Mouse (Mus musculus): Measurements from ENCODE around the gene Arhgef18. TPM values are rescaled to one million over a fixed set of nuclear protein-coding genes. Genes with fewer than 3 reads are reported as not detected.

Gene Arhgef18
- polyA plus RNA-seq, 1 experiment from 2014 or later: 7.8 TPM

GRCm38 (mm10) chr8:3449226-3449625 lies 56.4 kb downstream of the Arhgef18 start:
- no peaks in the 10 kb centered on the region for H3K4me1 ChIP-seq (ENCODE audit: insufficient read depth)
- no peak overlapping the region for H3K4me3 ChIP-seq (ENCODE audit: low read depth, low read length)
- WGBS: 85% methylated on average over 2 of the region's 2 CpGs
- no peak overlapping the region for H3K27ac ChIP-seq (ENCODE audit: low read depth)
- no peak overlapping the region for H3K4me2 ChIP-seq
- H3K27me3 ChIP-seq (ENCODE audit: insufficient read depth, low read length): no peaks in the 10 kb centered on the region
- H3K9ac ChIP-seq: no peak overlapping the region
- DNase-seq: no peak
- peaks cover 71% of the 10 kb centered on the region for H3K36me3 ChIP-seq (ENCODE audit: insufficient read depth)
- no peak for ATAC-seq (ENCODE audit: insufficient read depth)
- TF ChIP-seq CTCF (IDR thresholded peaks at IDR 0.05; ENCODE audit: low read depth): no peak
- H3K9me3 ChIP-seq (ENCODE audit: low read depth, low read length): no peaks in the 10 kb centered on the region

- no peak overlapping the region for H3K27ac ChIP-seq (ENCODE audit: low read depth)
- H3K4me2 ChIP-seq: no peak overlapping the region
- H3K4me1 ChIP-seq (ENCODE audit: insufficient read depth): no peaks in the 10 kb centered on the region
- ATAC-seq (ENCODE audit: insufficient read depth): 0 out of 2 replicates have a peak, but pooled peaks have one; percentile 29
- peak; percentile 90 for TF ChIP-seq CTCF (IDR thresholded peaks at IDR 0.05; ENCODE audit: low read depth)
- H3K9ac ChIP-seq: no peak overlapping the region
- DNase-seq: peak; percentile 74
- no peaks in the 10 kb centered on the region for H3K9me3 ChIP-seq (ENCODE audit: low read depth, low read length)
- 34% methylated on average over 5 of the region's 5 CpGs for WGBS
- H3K27me3 ChIP-seq (ENCODE audit: insufficient read depth, low read length): no peaks in the 10 kb centered on the region
- no peak overlapping the region for H3K4me3 ChIP-seq (ENCODE audit: low read depth, low read length)
- peaks cover 82% of the 10 kb centered on the region for H3K36me3 ChIP-seq (ENCODE audit: insufficient read depth)
Observed at GRCm38 (mm10) chr8:3450670-3451069, 57.9 kb downstream of the Arhgef18 start.

GRCm38 (mm10) chr8:3451992-3452391 lies 59.2 kb downstream of the Arhgef18 start:
- no peak for ATAC-seq (ENCODE audit: insufficient read depth)
- WGBS: 97% methylated on average over 25 of the region's 25 CpGs

GRCm38 (mm10) chr8:3463248-3463647 lies 70.4 kb downstream of the Arhgef18 start:
- Histone ChIP-seq H3K4me1 (ENCODE audit: insufficient read depth) (peaks cover 4% of the 10 kb centered on the region), H3K9me3 (ENCODE audit: low read depth, low read length) (no peaks in the 10 kb centered on the region), H3K4me2 (no peak overlapping the region), H3K36me3 (ENCODE audit: insufficient read depth) (peaks cover 13% of the 10 kb centered on the region), H3K27me3 (ENCODE audit: insufficient read depth, low read length) (no peaks in the 10 kb centered on the region), H3K27ac (ENCODE audit: low read depth) (no peak overlapping the region), H3K9ac (no peak overlapping the region), H3K4me3 (ENCODE audit: low read depth, low read length) (no peak overlapping the region)
- ATAC-seq (ENCODE audit: insufficient read depth): no peak
- no peak for DNase-seq
- TF ChIP-seq CTCF (IDR thresholded peaks at IDR 0.05; ENCODE audit: low read depth): no peak
- WGBS: 90% methylated on average over 2 of the region's 2 CpGs

More at GRCm38 (mm10) chr8:3451992-3452391, 59.2 kb downstream of the Arhgef18 start:
- no peaks in the 10 kb centered on the region for H3K4me1 ChIP-seq (ENCODE audit: insufficient read depth)
- H3K36me3 ChIP-seq (ENCODE audit: insufficient read depth): peaks cover 89% of the 10 kb centered on the region
- H3K4me2 ChIP-seq: no peak overlapping the region
- no peak overlapping the region for H3K4me3 ChIP-seq (ENCODE audit: low read depth, low read length)
- no peak for TF ChIP-seq CTCF (IDR thresholded peaks at IDR 0.05; ENCODE audit: low read depth)
- no peak overlapping the region for H3K9ac ChIP-seq
- no peak overlapping the region for H3K27ac ChIP-seq (ENCODE audit: low read depth)
- no peak for DNase-seq
- no peaks in the 10 kb centered on the region for H3K9me3 ChIP-seq (ENCODE audit: low read depth, low read length)
- H3K27me3 ChIP-seq (ENCODE audit: insufficient read depth, low read length): no peaks in the 10 kb centered on the region

GRCm38 (mm10) chr8:3464309-3464708 lies 71.5 kb downstream of the Arhgef18 start:
- Histone ChIP-seq H3K4me2 (no peak overlapping the region), H3K27ac (ENCODE audit: low read depth) (no peak overlapping the region), H3K9me3 (ENCODE audit: low read depth, low read length) (no peaks in the 10 kb centered on the region), H3K27me3 (ENCODE audit: insufficient read depth, low read length) (no peaks in the 10 kb centered on the region), H3K4me3 (ENCODE audit: low read depth, low read length) (no peak overlapping the region), H3K36me3 (ENCODE audit: insufficient read depth) (0 out of 2 replicates have a peak, but pooled peaks cover 4% of the 10 kb centered on the region), H3K4me1 (ENCODE audit: insufficient read depth) (peaks cover 4% of the 10 kb centered on the region), H3K9ac (no peak overlapping the region)
- peak; percentile 64 for TF ChIP-seq CTCF (IDR thresholded peaks at IDR 0.05; ENCODE audit: low read depth)
- DNase-seq (peak; percentile 68), ATAC-seq (ENCODE audit: insufficient read depth) (no peak)
- 44% methylated on average over 5 of the region's 5 CpGs for WGBS

GRCm38 (mm10) chr8:3467006-3467885 lies 74.4 kb downstream of the Arhgef18 start, which contains the start of gene Pex11g:
Pex11g (minus strand) TSS chr8:3467680.
- Histone ChIP-seq H3K9me3 (ENCODE audit: low read depth, low read length) (no peaks in the 10 kb centered on the region), H3K4me2 (peak within 1 kb of the TSS; percentile 75), H3K4me1 (ENCODE audit: insufficient read depth) (peaks cover 4% of the 10 kb centered on the region), H3K27me3 (ENCODE audit: insufficient read depth, low read length) (no peaks in the 10 kb centered on the region), H3K27ac (ENCODE audit: low read depth) (peak within 1 kb of the TSS; percentile 80), H3K36me3 (ENCODE audit: insufficient read depth) (no peaks in the 10 kb centered on the region), H3K4me3 (ENCODE audit: low read depth, low read length) (peak within 1 kb of the TSS; percentile 54), H3K9ac (peak within 1 kb of the TSS; percentile 67)
- DNase-seq (peak; percentile 99), ATAC-seq (ENCODE audit: insufficient read depth) (peak; percentile 95)
- 3% methylated on average over 32 of the region's 32 CpGs for WGBS
- TF ChIP-seq CTCF (IDR thresholded peaks at IDR 0.05; ENCODE audit: low read depth): no peak

- peak; percentile 26 for DNase-seq
- no peaks in the 10 kb centered on the region for H3K36me3 ChIP-seq (ENCODE audit: insufficient read depth)
- ATAC-seq (ENCODE audit: insufficient read depth): no peak
Observed at GRCm38 (mm10) chr8:3467886-3468545, 75.2 kb downstream of the Arhgef18 start.

More at GRCm38 (mm10) chr8:3467886-3468545, 75.2 kb downstream of the Arhgef18 start:
- 55% methylated on average over 9 of the region's 9 CpGs for WGBS
- Histone ChIP-seq H3K4me1 (ENCODE audit: insufficient read depth) (peaks cover 4% of the 10 kb centered on the region), H3K4me2 (peak overlapping the region; percentile 75), H3K27ac (ENCODE audit: low read depth) (peak overlapping the region; percentile 80), H3K4me3 (ENCODE audit: low read depth, low read length) (peak overlapping the region; percentile 54), H3K27me3 (ENCODE audit: insufficient read depth, low read length) (no peaks in the 10 kb centered on the region), H3K9me3 (ENCODE audit: low read depth, low read length) (no peaks in the 10 kb centered on the region), H3K9ac (peak overlapping the region; percentile 67)
- TF ChIP-seq CTCF (IDR thresholded peaks at IDR 0.05; ENCODE audit: low read depth): no peak

Measured in lung, embryonic 14.5 days (tissue).